Mouse (Mus musculus) lung, embryonic 14.5 days (tissue): ENCODE results near the gene Hmcn1. TPM values are rescaled to one million over a fixed set of nuclear protein-coding genes. Genes with fewer than 3 reads are reported as not detected.

Experiments used
- ATAC-seq: fragments of 200-750 bp; cut with Nextera tagmentation; 2 replicates; pipeline ENCODE4 v1.8.0; 2017; ENCODE audit warnings: mild to moderate bottlenecking, moderate TSS enrichment, moderate library complexity; ENCODE audit not compliant: insufficient read depth
- DNase-seq: peaks from one replicate; pipeline ENCODE4 v3.0.0-alpha.2; 2015
- H3K27ac ChIP-seq: fragments of 300-500 bp; sonication (generic); 2 replicates; pipeline ENCODE4 v1.5.1; 2014; ENCODE audit warnings: low read depth, mild to moderate bottlenecking, moderate library complexity
- H3K27me3 ChIP-seq: fragments of 300-500 bp; sonication (generic); 2 replicates; pipeline ENCODE4 v1.6.1; 2014; ENCODE audit warnings: low read length, control low read depth; ENCODE audit not compliant: insufficient read depth
- H3K36me3 ChIP-seq: fragments of 300-500 bp; sonication (generic); 2 replicates; pipeline ENCODE4 v1.6.1; 2014; ENCODE audit warnings: control low read depth; ENCODE audit not compliant: insufficient read depth
- H3K4me1 ChIP-seq: fragments of 300-500 bp; sonication (generic); 2 replicates; pipeline ENCODE4 v1.6.1; 2014; ENCODE audit warnings: antibody characterized with exemption, control low read depth; ENCODE audit not compliant: insufficient read depth
- H3K4me2 ChIP-seq: fragments of 300-500 bp; sonication (generic); 2 replicates; pipeline ENCODE4 v1.6.1; 2014; ENCODE audit warnings: mild to moderate bottlenecking
- H3K4me3 ChIP-seq: fragments of 300-500 bp; sonication (generic); 2 replicates; pipeline ENCODE4 v1.5.1; 2014; ENCODE audit warnings: low read depth, low read length
- H3K9ac ChIP-seq: fragments of 300-500 bp; sonication (generic); 2 replicates; pipeline ENCODE4 v1.6.1; 2014
- H3K9me3 ChIP-seq: fragments of 300-500 bp; sonication (generic); 2 replicates; pipeline ENCODE4 v1.6.1; 2016; ENCODE audit warnings: low read depth, low read length, control low read depth
- CTCF ChIP-seq: IDR thresholded peaks from 2 replicates; pipeline ENCODE4 v1.5.1; 2016; ENCODE audit warnings: antibody characterized with exemption, low read depth
- WGBS: fragments of 180-500 bp; shearing (Covaris S2); extraction: QIAGEN DNeasy Blood & Tissue Kit; methylation state at CpG from one replicate; pipeline ENCODE4 v1.1.7; 2014; 5-methylcytosine and 5-hydroxymethylcytosine counted together
- polyA plus RNA-seq: library from polyadenylated mRNA; unstranded; fragments of >200 nt; fragmentation: Nextera tagmentation; extraction: Ambion mirVana; gene quantifications from 2 replicates; pipeline ENCODE4 v1.2.1, GENCODE M21; 2014

The Hmcn1 gene
- polyA plus RNA-seq, 1 experiment from 2014 or later = 17.1 TPM

GRCm38 (mm10) chr1:150546463-150546862 lies 446.8 kb downstream of the Hmcn1 start:
- 70% methylated on average over 3 of the region's 3 CpGs for WGBS
- no peak overlapping the region for H3K4me2 ChIP-seq
- no peak for DNase-seq
- H3K36me3 ChIP-seq = no peaks in the 10 kb centered on the region
- H3K27ac ChIP-seq = no peak overlapping the region
- TF ChIP-seq CTCF = no peak
- ATAC-seq = no peak
- no peaks in the 10 kb centered on the region for H3K4me1 ChIP-seq
- H3K9me3 ChIP-seq = no peaks in the 10 kb centered on the region
- H3K4me3 ChIP-seq = no peak overlapping the region
- no peak overlapping the region for H3K9ac ChIP-seq
- H3K27me3 ChIP-seq = no peaks in the 10 kb centered on the region

DNA sequence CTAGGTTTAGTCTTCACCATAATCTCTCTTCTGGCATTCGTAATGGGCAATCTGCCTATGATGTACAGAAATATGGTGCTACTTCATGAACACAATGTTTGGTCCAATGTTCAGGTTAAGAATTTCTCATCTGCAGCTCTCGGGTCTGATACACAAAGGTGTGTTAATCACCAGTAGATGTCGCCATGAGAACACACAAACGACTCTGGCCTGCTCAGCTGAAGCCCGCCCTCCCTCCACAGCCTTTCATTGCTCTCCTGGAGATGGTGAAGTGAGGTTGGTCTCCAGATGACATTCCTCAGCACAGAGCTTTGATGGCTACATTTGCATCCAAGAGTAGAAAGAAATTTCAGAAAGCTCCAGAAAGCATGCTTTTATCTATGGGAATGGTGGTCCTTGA lies 453.0 kb downstream of the Hmcn1 start:
- Histone ChIP-seq H3K4me2 (no peak overlapping the region), H3K9ac (no peak overlapping the region), H3K36me3 (no peaks in the 10 kb centered on the region), H3K4me3 (no peak overlapping the region), H3K27ac (no peak overlapping the region), H3K27me3 (no peaks in the 10 kb centered on the region), H3K9me3 (no peaks in the 10 kb centered on the region), H3K4me1 (peaks cover 5% of the 10 kb centered on the region; the same call in 1 of the 2 replicates)
- 9% methylated on average over 5 of the region's 5 CpGs for WGBS
- TF ChIP-seq CTCF = peak; percentile 79
- DNase-seq = peak; percentile 88
- ATAC-seq = peak; percentile 85

- Histone ChIP-seq H3K4me2 (no peak overlapping the region), H3K36me3 (no peaks in the 10 kb centered on the region), H3K27me3 (no peaks in the 10 kb centered on the region), H3K9ac (no peak overlapping the region), H3K27ac (peak overlapping the region; percentile 50; the same call in 1 of the 2 replicates), H3K4me3 (no peak overlapping the region), H3K9me3 (no peaks in the 10 kb centered on the region), H3K4me1 (peaks cover 5% of the 10 kb centered on the region; the same call in 1 of the 2 replicates)
- no peak for ATAC-seq
- peak; percentile 35 for DNase-seq
- WGBS = 57% methylated on average over 6 of the region's 6 CpGs
- TF ChIP-seq CTCF = no peak
These were observed 455.7 kb downstream of the Hmcn1 start for GRCm38 (mm10) chr1:150537410-150538128.

- no peak for TF ChIP-seq CTCF
- WGBS = 22% methylated on average over 16 of the region's 16 CpGs
- ATAC-seq = peak; percentile 64
- no peaks in the 10 kb centered on the region for H3K36me3 ChIP-seq
- DNase-seq = peak; percentile 67
- H3K4me1 ChIP-seq = peaks cover 5% of the 10 kb centered on the region; the same call in 1 of the 2 replicates
- H3K4me3 ChIP-seq = no peak overlapping the region
- H3K27me3 ChIP-seq = no peaks in the 10 kb centered on the region
- peak overlapping the region; percentile 48; the same call in 1 of the 2 replicates for H3K4me2 ChIP-seq
- peak overlapping the region; percentile 54; the same call in 1 of the 2 replicates for H3K27ac ChIP-seq
- H3K9ac ChIP-seq = no peak overlapping the region
- H3K9me3 ChIP-seq = no peaks in the 10 kb centered on the region
These were observed 457.3 kb downstream of the Hmcn1 start for GRCm38 (mm10) chr1:150535770-150536534.

DNA sequence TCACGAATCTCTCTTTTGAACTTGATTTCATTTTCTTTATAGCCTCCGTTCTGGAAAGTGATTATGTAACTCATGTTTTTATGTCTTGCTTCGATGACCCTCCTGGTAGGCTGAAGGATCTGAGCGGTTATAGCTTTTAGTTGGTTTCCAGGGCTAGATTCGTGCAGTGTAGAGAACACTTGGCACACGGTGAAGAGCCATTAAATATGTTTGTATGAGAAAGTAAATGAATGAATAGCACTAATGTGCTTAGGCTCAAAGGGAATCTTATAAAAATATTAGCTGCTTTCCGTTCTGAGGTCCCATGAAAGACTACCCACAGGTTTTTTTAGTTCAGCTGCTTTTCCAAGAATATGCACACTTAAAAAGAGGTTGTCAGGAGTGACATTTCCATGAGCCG lies 458.6 kb downstream of the Hmcn1 start:
- no peak overlapping the region for H3K4me3 ChIP-seq
- no peak overlapping the region for H3K9ac ChIP-seq
- 65% methylated on average over 8 of the region's 8 CpGs for WGBS
- no peak for DNase-seq
- no peak overlapping the region for H3K27ac ChIP-seq
- no peaks in the 10 kb centered on the region for H3K9me3 ChIP-seq
- no peaks in the 10 kb centered on the region for H3K27me3 ChIP-seq
- TF ChIP-seq CTCF = no peak
- no peaks in the 10 kb centered on the region for H3K36me3 ChIP-seq
- H3K4me1 ChIP-seq = peaks cover 5% of the 10 kb centered on the region; the same call in 1 of the 2 replicates
- H3K4me2 ChIP-seq = no peak overlapping the region
- ATAC-seq = no peak

GRCm38 (mm10) chr1:150513041-150513440 lies 480.2 kb downstream of the Hmcn1 start:
- 85% methylated on average over 2 of the region's 2 CpGs for WGBS
- no peak for TF ChIP-seq CTCF
- H3K9ac ChIP-seq = no peak overlapping the region
- no peak overlapping the region for H3K27ac ChIP-seq
- H3K9me3 ChIP-seq = no peaks in the 10 kb centered on the region
- DNase-seq (no peak), ATAC-seq (no peak)
- H3K4me1 ChIP-seq = no peaks in the 10 kb centered on the region
- H3K4me2 ChIP-seq = no peak overlapping the region
- H3K27me3 ChIP-seq = no peaks in the 10 kb centered on the region
- no peaks in the 10 kb centered on the region for H3K36me3 ChIP-seq
- H3K4me3 ChIP-seq = no peak overlapping the region

Other genes starting within 250 kb of the Hmcn1 start
- not detected in 2 replicates for gene Gm47985, start 189.1 kb upstream of the Hmcn1 start, polyA plus RNA-seq
- gene Gm8947, start 198.9 kb upstream of the Hmcn1 start, polyA plus RNA-seq = 0.14 TPM in 1 of 2 replicates, not detected in the other
- not detected in 2 replicates for gene Gm47995, start 205.0 kb upstream of the Hmcn1 start, polyA plus RNA-seq
- not detected in 2 replicates for gene 3110040M04Rik, start 210.7 kb upstream of the Hmcn1 start, polyA plus RNA-seq
- gene Gm47996, start 216.7 kb upstream of the Hmcn1 start, polyA plus RNA-seq = not detected in 2 replicates